Mouse (Mus musculus) T-cell, adult 2 months (primary cell): ENCODE measurements around the gene Pot1b.
A peak's percentile ranks its signal among the peaks of the same experiment; 100 is the strongest.

Experiments
- DNase-seq: peaks from one replicate; pipeline ENCODE4 v3.0.0; 2022; ENCODE audit warnings: low spot score

Pot1b gene

DNA sequence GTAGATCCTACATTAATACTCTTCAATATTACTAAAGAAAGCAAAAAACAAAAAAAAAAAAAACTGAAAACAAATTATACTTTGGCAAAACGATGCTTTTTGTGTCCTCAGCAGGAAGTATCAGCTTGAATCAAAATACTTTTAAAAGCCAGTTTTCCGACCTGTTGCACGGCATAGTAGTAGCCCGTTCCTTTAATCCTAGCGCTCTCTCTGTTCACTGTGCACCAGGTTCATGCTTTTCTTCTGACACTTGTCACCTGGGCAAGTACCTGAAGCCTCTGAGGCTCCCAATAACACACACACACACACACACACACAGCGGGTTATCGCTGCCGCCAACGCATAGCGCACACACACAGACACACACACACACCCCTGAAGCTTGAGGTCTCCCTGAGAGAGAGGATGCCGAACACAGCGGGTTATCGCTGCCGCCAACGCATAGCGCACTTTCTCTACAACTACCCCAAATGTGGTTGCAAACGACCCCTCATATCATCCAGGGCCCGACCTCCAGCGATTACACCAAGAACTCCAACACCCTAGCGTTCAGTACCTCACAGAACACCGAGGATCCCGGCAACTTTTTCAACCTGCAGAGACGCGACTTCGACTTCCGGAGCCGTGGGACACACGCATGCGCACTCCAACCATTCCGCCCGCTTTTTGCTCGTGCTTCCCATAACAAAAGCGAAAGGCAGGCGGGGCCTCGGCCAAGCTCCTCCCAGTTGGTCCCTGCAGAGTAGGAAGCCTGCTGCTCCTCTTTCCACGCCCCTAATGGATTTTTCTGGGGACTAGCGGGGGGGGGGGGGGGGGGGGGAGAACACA is at the start of gene Pot1b:
TSS of gene Pot1b (minus strand) at position 645 of the 828 bp plus-strand sequence.
- peak; percentile 91 for DNase-seq

DNA sequence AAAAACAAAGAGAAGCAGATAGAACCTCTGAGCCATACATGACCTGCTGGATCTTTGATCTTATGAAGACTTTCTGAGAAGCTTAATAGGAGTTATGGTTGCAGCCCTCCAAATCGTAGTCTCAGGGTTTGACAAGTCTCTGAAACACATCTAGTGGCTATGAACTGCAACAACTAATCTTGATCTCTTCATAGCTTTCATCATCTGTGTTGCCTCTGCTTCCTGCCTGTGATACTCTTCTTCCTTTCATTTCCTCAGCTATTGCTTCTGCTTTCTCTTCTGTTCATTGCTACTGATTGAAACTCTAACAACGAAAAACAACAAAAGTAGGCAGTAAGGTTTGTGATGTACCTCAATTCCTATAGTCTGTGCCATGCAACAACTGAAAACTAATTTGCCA is 38.7 kb upstream of the Pot1b start:
- no peak for DNase-seq

DNA sequence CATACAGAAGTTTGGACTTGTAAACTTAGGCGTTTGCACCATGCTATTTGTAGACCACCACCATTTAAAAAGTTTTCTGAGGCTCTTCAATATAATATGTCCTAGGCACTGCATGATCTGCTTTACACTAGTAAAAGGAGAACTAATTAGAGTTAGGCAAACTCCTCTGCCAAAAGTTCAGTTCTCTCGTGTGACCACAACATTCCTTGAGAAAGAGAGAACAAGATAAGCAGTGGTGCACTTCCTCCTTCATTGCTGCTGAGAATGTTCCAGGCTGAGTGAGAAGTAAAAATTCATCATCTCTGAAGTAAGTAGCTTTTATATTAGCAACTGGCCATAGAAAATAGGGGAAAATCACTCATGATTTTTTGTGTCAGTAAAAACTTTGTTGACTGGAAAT is 37.4 kb upstream of the Pot1b start, which contains the start of gene Adgre4:
TSS of gene Adgre4 (plus strand) at position 199 of the 400 bp plus-strand sequence.
- DNase-seq, result no peak

DNA sequence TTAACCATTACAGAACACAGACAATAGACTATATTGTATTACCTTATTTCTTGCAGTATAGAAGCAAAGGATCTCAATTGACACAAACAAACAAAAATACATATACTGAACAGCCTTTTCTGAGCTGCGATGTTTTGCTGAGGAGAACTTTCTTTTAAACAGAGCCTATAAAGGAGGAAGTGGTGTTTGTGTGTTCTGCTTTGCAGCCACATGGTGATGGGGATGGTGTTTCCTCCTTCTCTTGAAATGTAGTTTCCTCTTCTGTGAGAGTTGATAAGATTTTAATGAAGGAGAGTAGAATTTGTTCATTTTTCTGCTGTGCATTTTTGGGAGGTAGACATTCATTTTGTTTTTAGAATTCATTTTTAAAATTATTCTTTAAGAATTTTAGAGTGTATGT is 24.2 kb upstream of the Pot1b start:
- no peak for DNase-seq

DNA sequence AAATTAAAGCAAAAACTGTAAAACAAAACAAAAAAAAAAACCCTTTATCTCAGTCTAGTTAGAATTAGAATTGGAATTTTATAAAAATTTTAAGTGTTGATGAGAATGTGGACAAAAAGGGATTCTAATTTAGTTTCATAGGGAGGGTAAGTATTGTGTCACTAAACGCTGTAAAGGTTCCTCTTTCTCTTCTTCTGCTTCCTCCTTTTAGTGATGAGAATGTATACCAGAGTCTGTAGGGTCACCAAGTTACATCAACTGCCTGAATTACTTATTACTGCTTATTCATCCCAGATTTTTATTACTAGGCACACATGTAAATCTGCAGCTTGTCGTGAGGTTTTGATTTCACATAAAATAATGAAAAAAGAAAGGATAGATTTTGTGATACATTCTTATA is 13.8 kb upstream of the Pot1b start:
- DNase-seq, result no peak

DNA sequence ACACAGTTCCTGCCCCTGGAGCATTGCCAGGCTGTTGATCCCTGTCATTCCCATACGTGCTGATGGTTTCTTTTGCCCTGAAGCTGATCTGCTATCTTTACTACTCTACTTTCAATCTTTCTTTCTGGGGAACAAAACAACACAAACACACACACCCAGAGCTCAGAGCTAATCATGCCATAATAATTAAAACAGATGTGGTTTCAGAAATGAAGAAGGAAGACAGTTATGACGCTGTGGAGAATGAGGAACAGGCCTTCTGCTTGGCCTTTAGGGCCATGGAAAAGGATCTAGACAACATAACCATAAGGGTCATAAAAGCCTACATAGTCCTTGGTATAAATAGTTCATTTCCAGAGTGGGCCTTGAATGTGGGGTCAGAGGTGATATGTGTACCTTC is 9.8 kb upstream of the Pot1b start:
- no peak for DNase-seq

DNA sequence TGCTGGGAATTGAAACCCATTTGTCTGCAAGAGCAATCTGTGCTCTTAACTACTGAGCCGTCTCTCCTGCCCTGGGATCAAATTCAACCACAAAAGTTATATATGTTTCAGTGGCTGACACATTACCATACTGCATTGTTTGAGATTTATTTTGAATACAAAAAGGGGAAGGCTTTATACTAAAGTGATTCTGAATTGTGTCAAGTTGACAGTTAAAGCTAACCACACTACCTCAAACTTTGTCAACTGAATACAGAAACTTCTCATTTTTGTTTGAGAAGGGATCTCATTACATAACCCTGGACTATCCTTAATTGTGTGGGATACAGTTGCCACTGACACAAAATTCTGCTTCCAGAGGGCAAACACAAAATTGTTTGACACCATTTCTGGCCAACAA is 8.8 kb upstream of the Pot1b start:
- no peak for DNase-seq

DNA sequence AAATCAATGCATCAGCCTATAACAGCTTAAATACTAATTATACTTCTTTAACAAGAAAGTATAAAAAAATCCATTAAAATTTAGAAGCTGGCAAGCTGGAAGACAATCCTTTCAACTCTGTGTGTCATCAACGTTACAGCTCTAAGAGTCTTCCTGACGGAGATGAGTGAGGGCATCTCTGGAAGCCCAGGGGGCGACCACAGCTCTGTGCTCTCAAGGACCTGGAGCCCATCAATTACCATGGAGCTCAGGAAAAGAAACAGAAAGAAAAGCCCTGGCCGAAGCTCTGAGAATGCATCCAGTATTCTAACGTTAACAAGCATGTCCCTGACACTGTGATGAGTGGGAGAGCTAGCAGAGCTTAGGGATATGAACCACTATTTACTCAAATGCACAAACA is 9.6 kb downstream of the Pot1b start:
- no peak for DNase-seq

DNA sequence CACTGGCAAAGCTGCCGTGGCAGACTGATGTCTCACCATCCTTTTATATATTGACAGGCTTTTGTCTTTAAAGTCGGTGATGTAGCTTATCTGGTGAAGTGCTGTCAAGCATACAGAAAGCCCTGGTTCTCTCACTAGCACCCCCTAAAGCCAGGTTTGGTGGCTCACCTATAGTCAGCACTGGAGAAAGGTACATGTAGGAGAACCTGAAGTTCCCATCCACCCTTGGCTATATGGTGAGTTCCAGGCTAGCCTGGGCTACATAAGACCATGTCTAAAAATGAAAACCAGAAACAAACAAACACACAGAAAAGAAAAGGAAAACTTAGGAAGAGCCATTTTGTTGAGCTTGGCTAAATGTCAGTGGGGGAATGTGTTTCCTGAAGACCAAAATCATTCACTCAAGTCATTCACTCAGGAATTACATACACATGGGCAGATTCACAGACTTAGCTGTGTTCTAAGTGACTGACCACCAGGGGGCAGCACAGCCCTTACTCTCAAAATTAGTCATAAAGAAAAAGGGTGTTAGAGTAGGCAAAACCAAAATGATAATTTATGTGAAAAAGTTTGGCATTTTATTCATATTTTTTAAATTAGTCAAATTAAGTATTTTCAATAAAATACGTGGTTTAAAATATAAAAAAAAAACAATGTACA is 10.1 kb downstream of the Pot1b start:
- peak; percentile 70 for DNase-seq

DNA sequence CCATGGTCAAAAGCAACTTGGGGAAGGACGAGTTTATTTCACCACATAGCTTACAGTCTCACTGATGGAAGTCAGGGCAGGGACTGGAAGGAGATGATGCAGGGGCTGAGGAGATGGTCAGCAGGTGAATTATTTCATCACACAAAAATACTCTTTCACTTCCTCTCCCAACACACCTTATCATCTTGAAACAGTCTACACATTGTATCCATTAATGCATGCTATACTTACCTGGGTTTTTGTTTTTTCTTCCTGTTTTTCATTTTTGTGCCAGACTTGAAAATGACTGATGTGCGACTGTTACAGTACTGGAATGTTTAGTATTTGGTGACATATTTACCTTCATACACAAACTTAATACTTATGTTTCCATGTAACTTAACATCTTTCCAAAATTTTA is 13.0 kb downstream of the Pot1b start:
- no peak for DNase-seq

DNA sequence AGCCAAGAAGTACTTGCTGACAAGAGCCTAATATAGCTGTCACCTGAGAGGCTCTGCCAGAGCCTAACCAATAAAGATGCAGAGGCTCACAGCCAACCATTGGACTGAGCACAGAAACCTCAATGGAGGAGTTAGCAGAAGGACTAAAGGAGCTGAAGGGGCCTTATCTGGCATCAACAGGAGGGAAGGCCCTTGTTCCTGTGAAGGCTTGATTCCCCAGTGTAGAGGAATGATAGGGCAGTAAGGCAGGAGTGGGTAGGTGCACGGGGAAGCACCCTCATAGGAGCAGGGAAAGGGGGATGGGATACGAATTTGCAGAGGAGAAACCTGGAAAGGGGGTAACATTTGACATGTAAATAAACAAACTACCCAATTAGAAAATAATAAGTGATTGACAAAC is 51.3 kb downstream of the Pot1b start:
- no peak for DNase-seq

DNA sequence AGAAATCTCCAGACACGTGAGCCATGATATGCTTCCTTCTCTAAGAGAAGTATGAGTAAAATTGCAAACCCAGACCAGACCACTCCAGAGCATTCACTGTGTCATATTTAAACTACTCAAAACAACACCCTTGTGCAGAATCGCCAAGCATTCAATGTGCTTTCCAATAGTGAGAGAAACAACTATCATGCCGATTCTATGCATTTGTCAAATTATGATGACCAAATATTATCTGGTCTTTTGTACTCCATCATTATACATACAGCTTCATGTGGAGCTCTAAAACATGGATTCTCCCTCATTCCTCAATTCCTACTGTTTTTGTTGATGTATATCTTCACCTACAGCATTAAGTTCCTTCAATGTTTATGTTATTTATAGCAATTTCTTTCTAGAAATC is 87.3 kb downstream of the Pot1b start, which contains the start of gene Vmn2r118:
TSS of gene Vmn2r118 (minus strand) at position 101 of the 400 bp plus-strand sequence.
- DNase-seq, result no peak
